Mouse (Mus musculus) limb, embryonic 14.5 days (tissue): ENCODE results near the gene Nbea. TPM values are rescaled to one million over a fixed set of nuclear protein-coding genes. Genes with fewer than 3 reads are reported as not detected.
A peak's percentile ranks its signal among the peaks of the same experiment; 100 is the strongest.

Source experiments
- ATAC-seq: fragments of 200-750 bp; cut with Nextera tagmentation; 2 replicates; pipeline ENCODE4 v1.8.0; 2017; ENCODE audit warnings: low read depth, moderate number of reproducible peaks, moderate TSS enrichment; ENCODE audit not compliant: low FRiP score
- DNase-seq: peaks from one replicate; pipeline ENCODE4 v3.0.0-alpha.2; 2015; ENCODE audit warnings: low spot score
- H3K27ac ChIP-seq: fragments of 300-500 bp; sonication (generic); replicated peaks from 2 replicates; pipeline ENCODE4 v1.5.1; 2014; ENCODE audit warnings: low read depth, mild to moderate bottlenecking, low read length, moderate library complexity, mixed read lengths
- H3K27me3 ChIP-seq: fragments of 300-500 bp; sonication (generic); 2 replicates; pipeline ENCODE4 v1.6.1; 2014; ENCODE audit warnings: low read length, mixed read lengths; ENCODE audit not compliant: control insufficient read depth, insufficient read depth
- H3K36me3 ChIP-seq: fragments of 300-500 bp; sonication (generic); 2 replicates; pipeline ENCODE4 v1.6.1; 2014; ENCODE audit warnings: mild to moderate bottlenecking, low read length, moderate library complexity, mixed read lengths; ENCODE audit not compliant: control insufficient read depth, insufficient read depth
- H3K4me1 ChIP-seq: fragments of 300-500 bp; sonication (generic); 2 replicates; pipeline ENCODE4 v1.6.1; 2014; ENCODE audit warnings: antibody characterized with exemption, low read length, mixed read lengths; ENCODE audit not compliant: control insufficient read depth, insufficient read depth
- H3K4me2 ChIP-seq: fragments of 300-500 bp; sonication (generic); replicated peaks from 2 replicates; pipeline ENCODE4 v1.6.1; 2014; ENCODE audit warnings: low read depth, mild to moderate bottlenecking, low read length, moderate library complexity; ENCODE audit not compliant: severe bottlenecking
- H3K4me3 ChIP-seq: fragments of 300-500 bp; sonication (generic); replicated peaks from 2 replicates; pipeline ENCODE4 v1.5.1; 2014; ENCODE audit warnings: low read length
- H3K9ac ChIP-seq: fragments of 300-500 bp; sonication (generic); 2 replicates; pipeline ENCODE4 v1.6.1; 2014; ENCODE audit warnings: mild to moderate bottlenecking, low read depth, low read length, moderate library complexity; ENCODE audit not compliant: severe bottlenecking
- H3K9me3 ChIP-seq: fragments of 300-500 bp; sonication (generic); 2 replicates; pipeline ENCODE4 v1.6.1; 2016; ENCODE audit warnings: low read length; ENCODE audit not compliant: control insufficient read depth
- POLR2A ChIP-seq: fragments of 200-500 bp; IDR thresholded peaks from 2 replicates; pipeline ENCODE4 v1.8.0; 2012; ENCODE audit warnings: inconsistent platforms, mild to moderate bottlenecking, moderate library complexity, borderline replicate concordance; ENCODE audit not compliant: insufficient read depth, insufficient read length; ENCODE audit errors: extremely low read depth
- WGBS: fragments of 180-500 bp; shearing (Covaris S2); extraction: QIAGEN DNeasy Blood & Tissue Kit; methylation state at CpG from one replicate; pipeline ENCODE4 v1.1.7; 2014; 5-methylcytosine and 5-hydroxymethylcytosine counted together
- polyA plus RNA-seq, 2 experiments: library from polyadenylated mRNA; depleted of rRNA in 1 of 2; stranded (reverse) in 1 of 2; unstranded in 1 of 2; fragments of >200 nt; fragmentation: Nextera tagmentation in 1 of 2; extraction: Ambion mirVana in 1 of 2; gene quantifications; 2 replicates each; pipeline versions ENCODE4 v1.2.1 to v1.2.3; 2012 to 2014

Gene Nbea
- polyA plus RNA-seq, 2 experiments, result 20.6 to 34.1 TPM

GRCm38 (mm10) chr3:55688098-55688497, 495.4 kb downstream of the Nbea start:
- Histone ChIP-seq H3K4me1 (peaks cover 31% of the 10 kb centered on the region), H3K36me3 (no peaks in the 10 kb centered on the region), H3K27ac (no peak overlapping the region), H3K27me3 (no peaks in the 10 kb centered on the region), H3K9ac (no peak overlapping the region), H3K4me2 (no peak overlapping the region), H3K9me3 (no peaks in the 10 kb centered on the region), H3K4me3 (no peak overlapping the region)
- ATAC-seq, result no peak
- no peak for TF ChIP-seq POLR2A
- 40% methylated on average over 1 of the region's 1 CpGs for WGBS
- no peak for DNase-seq

- no peaks in the 10 kb centered on the region for H3K27me3 ChIP-seq
- TF ChIP-seq POLR2A, result no peak
- H3K36me3 ChIP-seq, result no peaks in the 10 kb centered on the region
- DNase-seq (no peak), ATAC-seq (no peak)
- no peaks in the 10 kb centered on the region for H3K9me3 ChIP-seq
- H3K4me3 ChIP-seq, result no peak overlapping the region
- WGBS, result 67% methylated on average over 6 of the region's 6 CpGs
- no peak overlapping the region for H3K4me2 ChIP-seq
- no peak overlapping the region for H3K27ac ChIP-seq
- H3K9ac ChIP-seq, result no peak overlapping the region
- peaks cover 29% of the 10 kb centered on the region for H3K4me1 ChIP-seq
Observed at GRCm38 (mm10) chr3:55686993-55687392, 496.5 kb downstream of the Nbea start.

- no peaks in the 10 kb centered on the region for H3K36me3 ChIP-seq
- H3K27ac ChIP-seq, result no peak overlapping the region
- ATAC-seq (no peak), DNase-seq (no peak)
- TF ChIP-seq POLR2A, result no peak
- no peak overlapping the region for H3K4me3 ChIP-seq
- no peak overlapping the region for H3K9ac ChIP-seq
- no peak overlapping the region for H3K4me2 ChIP-seq
- peaks cover 29% of the 10 kb centered on the region for H3K4me1 ChIP-seq
- H3K9me3 ChIP-seq, result no peaks in the 10 kb centered on the region
- 17% methylated on average over 6 of the region's 6 CpGs for WGBS
- no peaks in the 10 kb centered on the region for H3K27me3 ChIP-seq
Observed at GRCm38 (mm10) chr3:55685627-55686026, 497.9 kb downstream of the Nbea start.

GRCm38 (mm10) chr3:55684892-55685291, 498.6 kb downstream of the Nbea start:
- WGBS, result 17% methylated on average over 4 of the region's 4 CpGs
- Histone ChIP-seq H3K4me3 (no peak overlapping the region), H3K4me1 (peaks cover 29% of the 10 kb centered on the region)

GRCm38 (mm10) chr3:55677691-55678090, 505.8 kb downstream of the Nbea start:
- ATAC-seq (no peak), DNase-seq (no peak)
- no peaks in the 10 kb centered on the region for H3K4me1 ChIP-seq
- H3K9me3 ChIP-seq, result no peaks in the 10 kb centered on the region
- H3K27me3 ChIP-seq, result no peaks in the 10 kb centered on the region
- no peak overlapping the region for H3K4me3 ChIP-seq
- WGBS, result 61% methylated on average over 2 of the region's 2 CpGs
- no peak overlapping the region for H3K27ac ChIP-seq
- no peaks in the 10 kb centered on the region for H3K36me3 ChIP-seq
- no peak overlapping the region for H3K4me2 ChIP-seq
- no peak overlapping the region for H3K9ac ChIP-seq
- TF ChIP-seq POLR2A, result no peak

More at GRCm38 (mm10) chr3:55684892-55685291, 498.6 kb downstream of the Nbea start:
- no peak overlapping the region for H3K9ac ChIP-seq
- H3K36me3 ChIP-seq, result no peaks in the 10 kb centered on the region
- no peaks in the 10 kb centered on the region for H3K9me3 ChIP-seq
- peak overlapping the region; percentile 70 for H3K27ac ChIP-seq
- no peak for TF ChIP-seq POLR2A
- DNase-seq, result peak; percentile 58
- no peak overlapping the region for H3K4me2 ChIP-seq
- H3K27me3 ChIP-seq, result no peaks in the 10 kb centered on the region
- no peak for ATAC-seq

- H3K9me3 ChIP-seq, result no peaks in the 10 kb centered on the region
- H3K27ac ChIP-seq, result no peak overlapping the region
Observed at GRCm38 (mm10) chr3:55674185-55674584, 509.3 kb downstream of the Nbea start.

More at GRCm38 (mm10) chr3:55674185-55674584, 509.3 kb downstream of the Nbea start:
- no peak overlapping the region for H3K9ac ChIP-seq
- H3K4me2 ChIP-seq, result no peak overlapping the region
- TF ChIP-seq POLR2A, result no peak
- no peaks in the 10 kb centered on the region for H3K27me3 ChIP-seq
- H3K4me1 ChIP-seq, result 0 out of 2 replicates have a peak, but pooled peaks cover 2% of the 10 kb centered on the region
- DNase-seq (no peak), ATAC-seq (peak; percentile 50; the same call in 1 of the 2 replicates)
- no peak overlapping the region for H3K4me3 ChIP-seq
- WGBS, result 81% methylated on average over 7 of the region's 7 CpGs
- no peaks in the 10 kb centered on the region for H3K36me3 ChIP-seq
